Mouse (Mus musculus) left cerebral cortex, adult 9 months (tissue): ENCODE results near the gene Arpc5.
"Not testable (repeated sequence)": the region's sequence is repeated elsewhere in the genome, so short reads cannot be mapped to it uniquely, and the experiment has no call there.

Source experiments
- DNase-seq, 2 experiments: peaks; one replicate each; pipeline ENCODE4 v3.0.0; 2022; ENCODE audit warnings: low spot score in 2 of 2

Gene Arpc5

DNA sequence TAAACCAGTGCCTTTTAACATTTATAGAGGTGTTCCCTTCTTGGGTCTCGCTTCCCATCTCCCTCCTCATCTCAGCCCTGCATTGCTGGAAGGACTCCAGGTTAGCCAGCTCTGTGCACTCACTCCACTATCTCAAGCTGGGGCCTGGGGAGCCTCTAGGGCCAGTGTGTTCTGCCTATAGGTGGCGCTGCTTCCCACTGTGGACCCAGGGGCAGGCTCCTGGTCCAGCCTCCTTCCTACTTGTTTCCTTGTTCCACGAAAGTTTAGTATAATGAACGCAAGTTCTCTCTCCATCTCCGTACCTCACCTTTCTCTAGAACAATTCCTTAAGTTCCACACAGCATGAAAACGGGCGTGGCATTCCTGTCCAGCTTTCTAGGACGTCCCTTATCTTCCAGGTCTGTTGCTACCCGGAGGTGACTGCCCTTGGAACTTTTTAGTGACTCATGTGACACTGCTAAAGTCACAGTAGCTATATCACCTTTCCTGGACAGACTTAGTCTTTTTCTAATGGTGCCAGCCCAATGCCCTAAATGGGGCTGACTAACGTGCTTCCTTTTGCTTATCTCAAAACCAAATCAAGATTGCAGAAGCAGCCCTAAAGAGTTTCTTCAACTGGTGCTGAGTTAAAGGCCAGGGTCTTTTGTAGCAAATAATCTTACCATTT is 12.9 kb downstream of the Arpc5 start:
- DNase-seq, result peak in 1 of 2 experiments; percentile 74

DNA sequence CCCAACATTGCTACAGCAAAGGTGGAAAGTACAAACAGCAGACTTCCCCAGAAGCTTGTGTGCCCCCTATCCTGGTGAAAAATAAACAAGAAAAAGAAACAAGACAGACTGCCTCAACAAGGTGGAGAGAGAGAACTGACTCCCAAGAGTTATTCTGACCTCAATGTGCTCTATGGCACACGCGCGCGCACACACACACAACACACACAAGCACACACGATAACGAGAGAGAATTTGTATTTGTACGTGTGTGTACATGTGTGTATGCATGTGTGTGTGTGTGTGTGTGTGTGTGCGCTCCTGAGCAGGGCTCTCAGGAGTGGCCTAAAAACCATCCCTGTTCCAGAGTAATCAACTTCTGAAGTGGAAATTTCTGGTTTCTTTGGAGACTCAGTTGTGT is 18.3 kb downstream of the Arpc5 start:
- DNase-seq, result no peak

- DNase-seq, result not testable (repeated sequence)
These were observed 19.1 kb downstream of the Arpc5 start for GRCm38 (mm10) chr1:152785446-152785845.

DNA sequence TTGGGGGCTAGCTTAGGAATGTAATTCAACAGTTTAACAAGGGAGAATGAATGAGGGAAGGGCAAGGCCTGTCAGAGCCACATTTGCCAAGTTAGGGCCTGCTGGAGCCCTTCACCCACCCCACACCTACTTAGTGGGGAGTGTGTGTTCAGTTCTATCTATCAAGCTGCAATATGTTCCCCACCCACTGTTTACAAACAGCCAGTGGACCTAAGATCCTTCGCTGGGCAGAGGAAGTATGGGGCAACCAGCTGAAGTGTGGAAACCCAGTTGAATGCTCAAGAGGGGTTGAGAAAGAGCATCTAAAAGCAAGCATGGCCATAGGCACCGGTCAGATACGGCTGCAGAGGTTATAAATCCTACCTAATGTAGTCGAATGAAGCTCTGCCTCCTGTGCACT is 20.6 kb downstream of the Arpc5 start:
- DNase-seq, result no peak

- DNase-seq, result no peak
These were observed 21.8 kb downstream of the Arpc5 start for GRCm38 (mm10) chr1:152788121-152788660.

DNA sequence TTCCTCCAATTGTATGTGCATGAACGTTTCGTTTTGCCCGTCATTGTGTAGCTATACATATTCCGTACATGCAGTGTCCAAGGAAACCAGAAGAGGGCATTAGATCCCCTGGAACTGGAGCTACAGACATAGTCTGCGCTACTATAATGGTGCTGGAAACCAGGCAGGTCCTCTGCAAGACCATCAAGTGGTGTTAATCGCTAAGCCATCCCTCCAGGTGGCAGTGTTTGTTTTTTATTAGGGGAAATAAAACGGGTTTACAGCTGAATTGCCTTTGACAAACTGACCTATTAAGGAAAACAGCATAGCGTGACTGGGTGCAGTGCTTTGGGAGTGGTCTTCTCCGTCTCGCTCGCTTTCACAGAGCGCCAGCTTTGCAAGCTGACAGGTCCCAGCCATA is 23.9 kb downstream of the Arpc5 start:
- DNase-seq, result peak in 1 of 2 experiments; percentile 30

GRCm38 (mm10) chr1:152790821-152791220 is 24.5 kb downstream of the Arpc5 start:
- no peak for DNase-seq

- no peak for DNase-seq
These were observed 24.9 kb downstream of the Arpc5 start for GRCm38 (mm10) chr1:152791269-152791668.

DNA sequence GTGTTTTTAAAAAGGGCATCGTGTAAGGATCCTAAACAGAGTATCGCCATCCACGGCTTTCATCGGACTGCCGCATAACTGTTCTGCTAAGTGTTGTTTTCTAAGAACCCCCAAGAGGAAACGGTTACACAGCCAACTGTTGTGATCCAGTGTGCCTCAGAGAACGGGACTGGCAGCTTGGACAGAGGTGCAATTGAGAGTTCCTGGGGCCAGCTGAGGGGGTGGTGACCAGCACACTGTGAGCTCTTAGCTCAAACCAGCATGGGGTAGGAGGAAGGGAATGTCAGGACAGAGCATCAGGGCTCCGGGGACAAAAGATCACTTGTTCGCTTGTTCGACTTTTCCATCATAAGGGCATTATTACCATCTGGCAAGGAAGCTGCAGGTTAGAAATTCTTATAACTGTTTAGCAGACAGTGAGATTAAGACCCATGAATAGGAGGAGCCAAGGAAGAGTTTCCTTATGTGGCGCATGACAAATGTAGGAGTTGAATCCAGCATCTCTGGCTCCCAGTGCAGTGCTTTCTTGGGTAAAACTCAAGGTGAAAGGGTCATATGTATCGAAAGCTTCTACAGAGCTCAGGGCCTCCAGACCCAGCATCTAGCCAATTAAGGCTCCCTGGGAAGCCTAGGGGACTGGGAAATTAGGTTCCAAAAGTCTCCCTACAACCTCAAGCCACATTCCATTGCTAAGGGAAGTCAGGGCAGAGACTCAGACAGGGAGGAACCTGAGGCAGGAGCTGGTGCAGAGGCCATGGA is 26.6 kb downstream of the Arpc5 start:
- peak; percentile 37 to 42 for DNase-seq

GRCm38 (mm10) chr1:152793495-152794130 is 27.3 kb downstream of the Arpc5 start:
- no peak for DNase-seq

- no peak for DNase-seq
These were observed 29.4 kb downstream of the Arpc5 start for GRCm38 (mm10) chr1:152795688-152796255.

DNA sequence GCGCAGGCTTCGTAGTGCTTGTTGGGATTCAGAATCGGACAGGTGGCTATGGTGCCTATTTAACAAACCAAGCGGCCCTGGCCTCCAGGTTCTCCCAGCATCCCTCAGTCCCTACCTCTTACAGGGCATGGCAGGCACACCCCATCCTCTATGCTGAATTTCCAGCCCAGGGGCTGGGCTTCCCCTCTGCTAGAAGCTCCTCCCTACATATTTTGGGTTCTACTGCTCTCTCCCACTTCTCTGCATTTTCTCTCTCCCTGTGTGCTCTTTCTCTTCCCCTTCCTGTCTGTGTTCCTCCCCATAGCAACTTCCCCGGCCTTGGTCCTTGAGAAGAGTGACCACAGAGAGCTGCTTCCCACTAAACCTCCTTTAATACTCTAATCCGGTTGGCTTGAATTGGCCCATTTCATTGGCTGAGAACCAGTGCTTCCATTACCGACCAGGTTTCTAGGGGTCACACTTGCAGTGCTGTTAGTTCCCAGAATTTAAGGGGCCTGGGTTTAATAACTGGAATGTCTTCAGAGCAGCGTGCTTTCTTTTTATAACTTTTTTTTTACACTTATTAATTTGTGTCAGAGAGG is 30.4 kb downstream of the Arpc5 start:
- DNase-seq, result no peak

- DNase-seq, result no peak
These were observed 31.8 kb downstream of the Arpc5 start for GRCm38 (mm10) chr1:152798125-152798524.

DNA sequence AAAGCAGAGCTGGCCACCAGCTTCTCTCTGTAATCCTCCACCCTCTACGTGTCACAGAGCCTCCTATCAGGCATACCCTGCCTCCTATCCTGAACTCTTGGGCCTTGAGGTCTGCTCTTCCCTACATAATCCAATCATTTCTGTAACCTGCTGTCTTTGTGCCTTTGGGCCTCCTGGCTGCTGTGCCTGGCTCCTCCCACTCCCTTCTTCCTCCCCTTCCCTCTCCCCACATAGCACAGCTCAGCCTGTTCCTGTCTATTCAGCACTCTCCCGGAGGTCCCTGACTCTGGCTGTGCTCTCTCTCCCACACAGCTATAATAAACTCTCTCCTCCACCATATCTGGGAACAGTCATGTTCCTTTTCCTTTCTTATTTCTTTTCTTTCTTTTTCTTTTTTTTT is 33.6 kb downstream of the Arpc5 start, which contains the start of gene Ncf2:
Gene Ncf2 (plus strand): TSS at position 298 of the 400 bp plus-strand sequence.
- no peak for DNase-seq

- DNase-seq, result no peak
These were observed 34.4 kb downstream of the Arpc5 start for GRCm38 (mm10) chr1:152800633-152801176.

DNA sequence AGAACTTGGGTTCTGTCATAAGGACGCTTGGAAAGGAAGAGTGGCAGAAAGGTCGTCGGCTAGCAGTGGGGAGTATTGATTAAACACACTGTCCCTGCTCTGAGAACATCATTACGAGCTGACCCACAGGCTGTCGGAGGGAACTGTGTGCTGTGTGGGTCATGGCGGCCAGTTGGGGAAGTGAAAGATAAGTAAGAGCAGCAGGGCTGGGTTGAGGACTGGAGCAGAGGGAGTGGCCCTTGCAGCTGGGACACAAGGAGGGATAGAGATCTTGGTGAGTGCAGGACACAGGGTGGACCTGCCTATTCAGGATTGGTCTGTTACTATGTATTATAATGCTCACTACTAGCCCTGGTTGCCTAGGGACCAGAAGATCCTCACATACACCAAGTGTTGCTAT is 38.6 kb downstream of the Arpc5 start:
- no peak for DNase-seq

GRCm38 (mm10) chr1:152807619-152808391 is 41.5 kb downstream of the Arpc5 start:
- DNase-seq, result no peak

DNA sequence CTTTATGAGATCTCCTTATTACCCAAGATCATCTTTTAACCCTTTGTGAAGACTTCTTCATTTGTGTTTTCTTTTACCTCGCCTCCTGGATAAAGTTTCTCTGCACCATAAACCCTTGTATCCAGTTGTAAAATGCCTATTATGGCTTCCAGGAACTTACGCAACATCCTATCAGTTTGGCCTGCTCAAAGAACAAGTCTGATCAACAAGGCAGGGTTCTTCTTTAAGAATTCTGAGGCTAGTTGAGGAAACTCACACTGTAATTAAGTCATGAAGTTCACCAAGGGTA is 42.0 kb downstream of the Arpc5 start:
- no peak for DNase-seq

DNA sequence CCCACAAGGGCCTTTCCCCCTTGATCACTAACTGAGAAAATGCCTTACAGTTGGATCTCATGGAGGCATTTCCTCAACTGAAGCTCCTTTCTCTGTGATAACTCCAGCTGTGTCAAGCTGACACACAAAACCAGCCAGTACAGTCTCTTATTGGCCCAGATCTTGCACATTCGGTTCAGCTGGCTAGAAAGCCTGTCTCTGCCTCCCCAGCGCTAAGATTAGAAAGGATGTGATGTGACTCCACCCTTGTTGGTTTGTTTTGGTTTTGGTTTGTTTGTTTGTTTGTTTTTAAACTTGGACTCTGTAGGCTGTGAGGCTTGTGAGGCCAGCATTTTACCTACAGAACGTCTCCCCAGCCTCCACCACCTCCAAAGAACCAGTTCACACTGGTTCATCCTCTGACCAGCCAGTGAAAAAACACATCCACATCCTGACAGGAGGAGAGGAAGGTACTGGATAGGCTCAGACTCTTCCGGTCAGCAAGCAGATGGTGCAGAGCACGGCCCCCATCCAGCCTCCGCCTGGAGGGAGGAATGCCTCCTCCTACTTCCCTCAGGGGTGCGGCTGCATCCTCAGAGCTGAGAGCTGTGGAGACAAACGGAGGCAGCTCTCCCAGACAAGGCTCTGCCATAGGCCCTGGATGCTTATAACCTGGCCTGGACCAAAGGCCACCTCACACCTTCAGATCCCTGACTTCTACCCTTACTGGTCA is 43.4 kb downstream of the Arpc5 start:
- no peak for DNase-seq
